Mouse (Mus musculus) MEL (cell line): ENCODE measurements around the gene Tbk1. TPM values are rescaled to one million over a fixed set of nuclear protein-coding genes. Genes with fewer than 3 reads are reported as not detected.

Source experiments
- DNase-seq: peaks from one replicate; pipeline ENCODE4 v3.0.0; 2011; ENCODE audit warnings: low read depth, low spot score
- H3K27ac ChIP-seq: 2 replicates; pipeline ENCODE4 v1.5.1; 2012; ENCODE audit warnings: low read depth, mild to moderate bottlenecking, control low read depth, low read length, moderate library complexity; ENCODE audit not compliant: control insufficient read depth
- H3K27me3 ChIP-seq, 2 experiments: fragments of 150-350 bp in 1 of 2; sonication (generic) in 1 of 2; 2 replicates each; pipeline ENCODE4 v1.6.1; 2012; ENCODE audit warnings: low read length in 2 of 2, mild to moderate bottlenecking in 2 of 2, improper control_type of control experiment in 1 of 2, moderate library complexity in 1 of 2; ENCODE audit not compliant: insufficient read depth in 2 of 2, control insufficient read depth in 1 of 2
- H3K36me3 ChIP-seq, 2 experiments: 2 replicates each; pipeline ENCODE4 v1.6.1; 2012 to 2014; ENCODE audit warnings: low read length in 2 of 2, improper control_type of control experiment in 1 of 2, inconsistent platforms in 1 of 2, mild to moderate bottlenecking in 1 of 2; ENCODE audit not compliant: insufficient read depth in 2 of 2, control insufficient read depth in 1 of 2
- H3K4me1 ChIP-seq, 2 experiments: fragments of 150-350 bp in 1 of 2; sonication (generic) in 1 of 2; 2 replicates each; pipeline ENCODE4 v1.6.1; 2012; ENCODE audit warnings: low read length in 2 of 2, improper control_type of control experiment in 1 of 2, mild to moderate bottlenecking in 1 of 2; ENCODE audit not compliant: insufficient read depth in 2 of 2, control insufficient read depth in 1 of 2
- H3K4me3 ChIP-seq, 2 experiments: fragments of 150-350 bp in 1 of 2; sonication (generic) in 1 of 2; 2 replicates each; pipeline ENCODE4 v1.5.1; 2012; ENCODE audit warnings: low read depth in 2 of 2, low read length in 2 of 2, mild to moderate bottlenecking in 2 of 2, moderate library complexity in 2 of 2, control low read depth in 1 of 2, improper control_type of control experiment in 1 of 2; ENCODE audit not compliant: control insufficient read depth in 1 of 2, insufficient read depth in 1 of 2
- H3K79me2 ChIP-seq: 2 replicates; pipeline ENCODE4 v1.6.1; 2012; ENCODE audit warnings: mild to moderate bottlenecking, low read length, moderate library complexity; ENCODE audit not compliant: control insufficient read depth, poor library complexity, insufficient read depth
- H3K9ac ChIP-seq: 2 replicates; pipeline ENCODE4 v1.6.1; 2012; ENCODE audit warnings: low read depth, mild to moderate bottlenecking, control low read depth, low read length, moderate library complexity; ENCODE audit not compliant: control insufficient read depth, poor library complexity, severe bottlenecking
- H3K9me3 ChIP-seq: fragments of 150-350 bp; sonication (generic); replicated peaks from 2 replicates; pipeline ENCODE4 v1.6.1; 2012; ENCODE audit warnings: mild to moderate bottlenecking, low read length, improper control_type of control experiment, moderate library complexity; ENCODE audit not compliant: insufficient read depth
- CHD1 ChIP-seq: IDR thresholded peaks from 2 replicates; pipeline ENCODE4 v1.6.1; 2012; ENCODE audit warnings: low read depth, mild to moderate bottlenecking, inconsistent platforms, low read length, improper control_type of control experiment
- E2F4 ChIP-seq: IDR thresholded peaks from 2 replicates; pipeline ENCODE4 v1.6.1; 2011; ENCODE audit warnings: low read depth, low read length, improper control_type of control experiment, borderline replicate concordance
- ETS1 ChIP-seq: IDR thresholded peaks from 2 replicates; pipeline ENCODE4 v1.6.1; 2012; ENCODE audit warnings: low read depth, mild to moderate bottlenecking, inconsistent platforms, low read length, improper control_type of control experiment, moderate library complexity
- GABPA ChIP-seq: IDR thresholded peaks from 2 replicates; pipeline ENCODE4 v1.6.1; 2012; ENCODE audit warnings: low read depth, mild to moderate bottlenecking, inconsistent platforms, low read length, improper control_type of control experiment, moderate library complexity
- GATA1 ChIP-seq: IDR thresholded peaks from 2 replicates; pipeline ENCODE4 v1.6.1; 2011; ENCODE audit warnings: low read depth, low read length, improper control_type of control experiment
- HCFC1 ChIP-seq: IDR thresholded peaks from 2 replicates; pipeline ENCODE4 v1.6.1; 2012; ENCODE audit warnings: low read depth, mild to moderate bottlenecking, inconsistent platforms, low read length, improper control_type of control experiment, moderate library complexity
- KAT2A ChIP-seq: conservative IDR thresholded peaks from 2 replicates; pipeline ENCODE4 v1.6.1; 2012; ENCODE audit warnings: low read depth, low read length, improper control_type of control experiment, inconsistent platforms
- MAFK ChIP-seq: IDR thresholded peaks from 2 replicates; pipeline ENCODE4 v1.6.1; 2011; ENCODE audit warnings: low read depth, mild to moderate bottlenecking, low read length, improper control_type of control experiment, borderline replicate concordance
- MAZ ChIP-seq: IDR thresholded peaks from 2 replicates; pipeline ENCODE4 v1.6.1; 2012; ENCODE audit warnings: low read depth, mild to moderate bottlenecking, inconsistent platforms, low read length, improper control_type of control experiment
- MEF2A ChIP-seq: IDR thresholded peaks from 2 replicates; pipeline ENCODE4 v1.6.1; 2014; ENCODE audit warnings: low read depth, mild to moderate bottlenecking, inconsistent platforms, low read length, improper control_type of control experiment; ENCODE audit not compliant: poor library complexity, insufficient replicate concordance, severe bottlenecking; ENCODE audit errors: extremely low read depth
- MYB ChIP-seq: IDR thresholded peaks from 2 replicates; pipeline ENCODE4 v1.6.1; 2011; ENCODE audit warnings: mild to moderate bottlenecking, low read depth, low read length, improper control_type of control experiment
- MYC ChIP-seq: IDR thresholded peaks from 2 replicates; pipeline ENCODE4 v1.6.1; 2011; ENCODE audit warnings: low read depth, mild to moderate bottlenecking, low read length, improper control_type of control experiment, moderate library complexity
- NELFE ChIP-seq: IDR thresholded peaks from 2 replicates; pipeline ENCODE4 v1.6.1; 2011; ENCODE audit warnings: low read depth, low read length, improper control_type of control experiment
- POLR2A ChIP-seq, 2 experiments: IDR thresholded peaks; 2 replicates each; pipeline ENCODE4 v1.6.1; 2011 to 2012; ENCODE audit warnings: low read length in 2 of 2, mild to moderate bottlenecking in 2 of 2, control low read depth in 1 of 2, improper control_type of control experiment in 1 of 2, low read depth in 1 of 2, moderate library complexity in 1 of 2; ENCODE audit not compliant: control insufficient read depth in 1 of 2, insufficient read depth in 1 of 2, poor library complexity in 1 of 2
- POLR2AphosphoS2 ChIP-seq: IDR thresholded peaks from 2 replicates; pipeline ENCODE4 v1.6.1; 2011; ENCODE audit warnings: low read length, improper control_type of control experiment
- RAD21 ChIP-seq: IDR thresholded peaks from 2 replicates; pipeline ENCODE4 v1.6.1; 2011; ENCODE audit warnings: mild to moderate bottlenecking, low read depth, low read length, improper control_type of control experiment
- RCOR1 ChIP-seq: IDR thresholded peaks from 2 replicates; pipeline ENCODE4 v1.6.1; 2012; ENCODE audit warnings: low read depth, mild to moderate bottlenecking, inconsistent platforms, low read length, improper control_type of control experiment
- SIN3A ChIP-seq: IDR thresholded peaks from 2 replicates; pipeline ENCODE4 v1.6.1; 2012; ENCODE audit warnings: low read length, improper control_type of control experiment, inconsistent platforms
- TAL1 ChIP-seq: IDR thresholded peaks from 2 replicates; pipeline ENCODE4 v1.6.1; 2012; ENCODE audit warnings: mild to moderate bottlenecking, inconsistent platforms, low read length, moderate library complexity, mixed read lengths
- TBP ChIP-seq: IDR thresholded peaks from 2 replicates; pipeline ENCODE4 v1.8.0; 2011; ENCODE audit warnings: low read depth, low read length, improper control_type of control experiment
- TCF12 ChIP-seq: IDR thresholded peaks from 2 replicates; pipeline ENCODE4 v1.6.1; 2014; ENCODE audit warnings: low read depth, mild to moderate bottlenecking, inconsistent platforms, low read length, improper control_type of control experiment, moderate library complexity
- USF1 ChIP-seq: IDR thresholded peaks from 2 replicates; pipeline ENCODE4 v1.6.1; 2014; ENCODE audit warnings: low read depth, mild to moderate bottlenecking, inconsistent platforms, low read length, improper control_type of control experiment, moderate library complexity
- USF2 ChIP-seq, 2 experiments: IDR thresholded peaks; 2 replicates each; pipeline ENCODE4 v1.6.1; 2011 to 2012; ENCODE audit warnings: improper control_type of control experiment in 2 of 2, low read length in 2 of 2, borderline replicate concordance in 1 of 2, inconsistent platforms in 1 of 2, low read depth in 1 of 2, mild to moderate bottlenecking in 1 of 2; ENCODE audit not compliant: insufficient read depth in 1 of 2
- ZC3H11A ChIP-seq: IDR thresholded peaks from 2 replicates; pipeline ENCODE4 v1.6.1; 2012; ENCODE audit warnings: low read depth, mild to moderate bottlenecking, inconsistent platforms, low read length, improper control_type of control experiment
- ZKSCAN1 ChIP-seq: IDR thresholded peaks from 2 replicates; pipeline ENCODE4 v1.6.1; 2012; ENCODE audit warnings: low read depth, mild to moderate bottlenecking, inconsistent platforms, low read length, improper control_type of control experiment, moderate library complexity
- polyA plus RNA-seq, 2 experiments: library from polyadenylated mRNA; stranded (reverse) in 1 of 2; unstranded in 1 of 2; fragments of >175 nt in 1 of 2; fragments of >200 nt in 1 of 2; gene quantifications; 2 replicates each; pipeline versions ENCODE4 v1.2.1 to v1.2.4; 2012; ENCODE audit warnings: low replicate concordance in 2 of 2, low read depth in 1 of 2; ENCODE audit not compliant: insufficient read length in 2 of 2, insufficient read depth in 1 of 2, missing spikeins in 1 of 2
- total RNA-seq: library from RNA; depleted of rRNA; stranded (reverse); fragments of 300-350 nt; gene quantifications from 2 replicates; pipeline ENCODE4 v1.2.3, GENCODE M21; 2012

Tbk1 gene
- total and polyA plus RNA-seq, 3 experiments, result 18.0 to 31.1 TPM; not detected in 1

DNA sequence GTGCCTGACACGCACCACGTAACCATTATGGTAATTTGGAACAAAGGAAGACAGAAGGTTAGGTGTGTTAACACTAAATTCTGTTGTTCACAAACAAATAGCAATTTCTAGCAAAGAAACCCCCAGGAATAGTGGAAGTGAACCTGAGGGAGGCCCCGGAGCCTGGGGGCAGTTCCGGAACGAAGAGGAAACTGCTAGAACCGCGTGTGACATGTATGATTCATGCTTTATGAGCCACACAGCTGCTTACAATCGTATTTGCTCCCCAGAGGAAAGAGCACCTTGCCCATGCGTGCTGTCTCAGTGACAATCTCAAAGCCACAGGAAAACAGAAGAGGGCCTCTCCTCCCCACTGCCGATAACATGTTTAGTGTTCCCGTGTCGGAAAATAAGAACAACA, 3.6 kb downstream of the Tbk1 start:
- Histone ChIP-seq H3K9ac (no peak overlapping the region), H3K9me3 (no peaks in the 10 kb centered on the region), H3K27ac (no peak overlapping the region), H3K27me3 (no peaks in the 10 kb centered on the region), H3K79me2 (peaks cover 12% of the 10 kb centered on the region), H3K4me1 (peaks cover 8 to 9% of the 10 kb centered on the region in 2 experiments), H3K4me3 (no peak overlapping the region), H3K36me3 (peaks cover 3 to 13% of the 10 kb centered on the region in 2 experiments)
- no peak for DNase-seq
- TF ChIP-seq GABPA (no peak), POLR2AphosphoS2 (no peak), TAL1 (no peak), E2F4 (no peak), ZKSCAN1 (no peak), RCOR1 (no peak), KAT2A (no peak), POLR2A (IDR thresholded peaks at IDR 0.05; ENCODE audit: control insufficient read depth in 1 of 2, insufficient read depth in 1 of 2, low read depth in 1 of 2, low read length in 2 of 2, poor library complexity in 1 of 2) (no peak), NELFE (no peak), HCFC1 (no peak), GATA1 (no peak), TCF12 (no peak), MYB (no peak), MAFK (no peak)

DNA sequence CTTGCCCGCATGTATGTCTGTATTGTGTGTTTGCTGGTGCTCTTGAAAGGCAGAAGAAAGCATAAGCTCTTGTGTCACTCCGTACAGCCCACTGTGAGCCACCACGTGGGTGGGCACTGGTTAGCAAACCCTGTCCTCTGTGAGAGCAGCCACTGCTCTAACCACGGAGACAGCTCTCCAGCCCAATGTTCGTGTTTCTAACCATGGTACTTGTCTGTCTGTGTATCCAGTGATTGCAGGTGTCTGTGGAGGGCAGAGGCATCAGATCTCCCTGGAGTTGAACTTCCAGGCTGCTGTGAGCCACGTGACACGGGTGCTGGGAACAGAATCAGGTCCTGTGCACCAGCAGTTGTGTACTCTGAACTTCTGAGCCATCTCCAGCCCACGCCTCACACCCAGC, 4.3 kb downstream of the Tbk1 start:
- Histone ChIP-seq H3K4me1 (peaks cover 6 to 9% of the 10 kb centered on the region in 2 experiments; a peak in 3 of 4 replicates), H3K27me3 (no peaks in the 10 kb centered on the region), H3K36me3 (peaks cover 3 to 10% of the 10 kb centered on the region in 2 experiments), H3K79me2 (peaks cover 12% of the 10 kb centered on the region), H3K9me3 (no peaks in the 10 kb centered on the region), H3K9ac (no peak overlapping the region), H3K4me3 (no peak overlapping the region), H3K27ac (no peak overlapping the region)
- TF ChIP-seq MAZ, result no peak
- no peak for TF ChIP-seq ETS1
- TF ChIP-seq POLR2A (IDR thresholded peaks at IDR 0.05; ENCODE audit: control insufficient read depth in 1 of 2, insufficient read depth in 1 of 2, low read depth in 1 of 2, low read length in 2 of 2, poor library complexity in 1 of 2), result no peak
- TF ChIP-seq HCFC1, result no peak
- no peak for TF ChIP-seq MYC
- TF ChIP-seq USF2 (IDR thresholded peaks at IDR 0.05; ENCODE audit: borderline replicate concordance in 1 of 2, insufficient read depth in 1 of 2, low read depth in 1 of 2, low read length in 2 of 2), result no peak
- TF ChIP-seq POLR2AphosphoS2, result no peak
- TF ChIP-seq SIN3A, result no peak
- TF ChIP-seq RAD21, result no peak
- TF ChIP-seq TBP, result no peak
- no peak for TF ChIP-seq USF1
- TF ChIP-seq MEF2A, result no peak
- no peak for TF ChIP-seq E2F4
- TF ChIP-seq ZC3H11A, result no peak
- no peak for TF ChIP-seq GATA1
- TF ChIP-seq TCF12, result no peak
- TF ChIP-seq CHD1, result no peak
- no peak for DNase-seq
